Mouse (Mus musculus): Measurements from ENCODE around the gene Myl6. TPM values are rescaled to one million over a fixed set of nuclear protein-coding genes. Genes with fewer than 3 reads are reported as not detected.

Myl6 gene
- polyA plus RNA-seq (2015; fragmentation: Illumina TruSeq; extraction: RNeasy Lipid Tissue Mini Kit (QIAGEN cat#74804); ENCODE audit: insufficient read depth, low read depth, low replicate concordance): 403 TPM

DNA sequence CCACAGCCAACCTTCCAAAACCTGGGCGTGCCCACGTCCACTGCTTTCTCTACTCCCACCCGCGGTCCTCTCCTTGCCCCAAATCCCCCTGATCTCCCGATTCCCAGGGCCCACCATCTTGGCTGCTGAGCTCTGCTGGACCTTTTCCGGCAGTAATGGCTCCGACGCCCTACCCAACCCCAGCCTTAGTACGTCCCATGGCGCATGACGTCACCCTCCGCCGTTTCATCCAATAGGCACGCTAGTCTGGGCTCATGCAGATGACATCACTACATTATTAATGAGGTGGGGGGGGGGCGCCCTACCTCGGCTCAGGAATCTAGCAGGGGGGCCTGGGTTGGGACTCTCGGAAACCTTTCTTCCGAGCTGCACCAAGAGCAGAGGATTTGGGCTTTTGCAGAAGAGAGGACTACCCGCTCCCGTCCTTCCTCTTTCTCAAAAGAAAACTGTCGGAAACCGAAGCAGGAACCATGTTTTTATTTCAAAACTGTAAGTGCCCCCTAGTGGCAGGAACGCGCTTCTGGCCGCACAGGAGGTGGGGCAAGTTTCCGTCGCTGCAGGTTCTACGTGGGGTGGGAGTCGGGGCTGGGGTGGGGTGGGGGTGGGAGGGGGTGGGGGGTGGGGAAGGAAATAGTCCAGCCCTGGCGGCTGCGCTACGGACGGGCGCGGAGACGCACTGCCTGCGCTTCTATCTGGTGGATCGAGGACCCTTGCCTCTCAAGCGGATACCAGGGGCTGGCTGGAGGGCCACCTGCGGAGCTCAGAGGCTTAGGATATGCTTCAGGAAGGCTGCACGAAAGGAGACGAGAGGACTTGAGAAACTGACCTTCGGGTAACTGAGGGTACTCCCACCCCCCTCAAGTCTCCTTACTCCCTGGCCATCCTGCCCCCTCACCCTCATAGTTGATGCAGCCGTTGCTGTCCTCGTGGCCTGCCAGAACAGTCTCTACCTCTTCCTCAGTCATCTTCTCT, at the start of gene Myl6:
TSS of gene Myl6 (minus strand) at position 451 of the 972 bp plus-strand sequence.

DNA sequence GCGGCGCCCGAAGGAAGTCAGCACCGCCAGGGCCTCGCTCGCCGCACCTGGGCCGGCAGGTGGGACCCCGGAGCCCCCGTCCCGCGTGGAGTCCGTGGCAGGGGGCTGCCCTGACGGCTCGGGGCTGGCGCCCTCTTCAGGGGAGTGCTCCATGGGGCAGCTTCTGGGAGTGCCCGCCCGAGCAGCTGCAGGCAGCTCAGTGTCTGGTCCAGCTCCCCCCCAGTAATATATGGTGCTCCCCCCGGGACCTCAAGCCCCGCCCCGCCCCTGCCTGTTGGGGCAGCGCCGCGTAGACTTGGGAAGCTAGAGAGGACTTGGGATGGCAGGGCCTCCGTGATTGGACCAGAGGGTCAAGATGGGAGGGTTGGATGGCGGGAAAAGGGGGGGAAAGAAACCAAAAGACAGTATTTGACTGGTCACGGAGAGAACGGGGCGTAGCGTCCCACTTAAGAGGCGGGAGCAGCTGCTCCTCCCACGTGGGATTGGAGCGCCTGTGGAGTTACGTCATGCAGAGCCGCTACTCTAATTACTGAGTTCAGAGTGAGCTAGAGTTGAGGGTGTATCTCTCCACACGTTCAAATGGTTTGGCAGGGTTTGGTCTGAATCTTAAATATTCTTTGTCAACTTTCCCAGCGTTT, 31.8 kb upstream of the Myl6 start, which contains the start of gene Esyt1:
TSS of gene Esyt1 (minus strand) at position 201 of the 638 bp plus-strand sequence.

DNA sequence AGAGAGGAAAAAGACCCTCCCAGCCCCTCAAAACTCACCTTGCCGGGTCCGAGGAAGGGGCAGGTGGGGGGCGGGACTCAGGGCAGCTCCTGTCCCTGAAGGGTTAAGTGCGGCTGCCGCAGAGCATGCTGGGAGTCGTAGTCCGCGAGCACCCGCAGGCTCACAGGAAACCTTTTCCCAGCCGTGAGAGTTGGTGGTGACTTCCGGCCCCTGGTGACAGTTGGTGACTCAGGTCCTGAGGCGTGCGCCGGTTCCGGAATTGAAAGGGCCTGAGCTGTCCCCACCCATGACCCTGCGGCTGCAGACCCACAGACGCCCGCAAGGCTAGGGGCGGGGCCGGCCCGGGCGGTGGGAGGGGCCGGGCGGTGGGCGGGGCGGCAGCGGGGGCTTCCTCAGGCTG, 4.6 kb upstream of the Myl6 start, which contains the start of gene Myl6b:
TSS of gene Myl6b (minus strand) at position 96 of the 400 bp plus-strand sequence.

DNA sequence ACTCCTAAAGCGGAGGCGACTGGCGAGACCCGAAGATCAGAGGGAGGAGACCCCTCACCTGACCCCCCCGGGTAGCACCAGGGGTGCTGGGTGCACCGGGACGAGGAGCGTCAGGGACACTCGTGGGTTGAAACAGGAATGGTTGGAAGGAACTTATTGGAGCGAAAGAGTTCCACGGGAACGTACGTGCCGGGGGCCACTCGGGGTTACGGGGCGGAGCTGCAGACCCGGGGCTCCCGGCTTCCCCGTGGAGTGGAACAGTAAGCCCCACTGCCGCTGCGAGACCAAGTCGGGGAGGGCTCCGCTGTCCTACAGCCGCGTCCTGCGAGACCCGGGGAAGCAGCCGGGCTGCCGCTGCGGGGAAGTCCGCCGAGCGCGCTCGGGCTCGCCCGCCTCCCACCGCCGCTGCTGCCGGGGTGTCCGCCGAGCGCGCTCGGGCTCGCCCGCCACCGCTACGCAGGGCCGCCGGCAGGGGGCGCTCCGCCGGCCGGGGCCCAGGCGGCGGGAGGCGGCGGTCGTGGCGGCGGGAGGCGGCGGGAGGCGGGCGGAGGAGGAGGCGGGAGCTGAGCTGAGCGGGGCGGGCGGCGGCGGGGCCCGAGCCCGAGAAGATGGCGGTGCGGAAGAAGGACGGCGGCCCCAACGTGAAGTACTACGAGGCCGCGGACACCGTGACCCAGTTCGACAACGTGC, 35.1 kb downstream of the Myl6 start, which contains the start of gene Smarcc2:
TSS of gene Smarcc2 (plus strand) at position 530 of the 690 bp plus-strand sequence.

Other genes with a start within 250 kb of the Myl6 start
- not detected for gene Apon, start 240.0 kb downstream of the Myl6 start, polyA plus RNA-seq (2015; fragmentation: Illumina TruSeq; extraction: RNeasy Lipid Tissue Mini Kit (QIAGEN cat#74804); ENCODE audit: insufficient read depth, low read depth, low replicate concordance)
- not detected for gene Apof, start 225.5 kb downstream of the Myl6 start, polyA plus RNA-seq (2015; fragmentation: Illumina TruSeq; extraction: RNeasy Lipid Tissue Mini Kit (QIAGEN cat#74804); ENCODE audit: insufficient read depth, low read depth, low replicate concordance)
- gene Stat2, start 223.6 kb downstream of the Myl6 start, polyA plus RNA-seq (2015; fragmentation: Illumina TruSeq; extraction: RNeasy Lipid Tissue Mini Kit (QIAGEN cat#74804); ENCODE audit: insufficient read depth, low read depth, low replicate concordance): 12.1 TPM
- not detected for gene Il23a, start 195.4 kb downstream of the Myl6 start, polyA plus RNA-seq (2015; fragmentation: Illumina TruSeq; extraction: RNeasy Lipid Tissue Mini Kit (QIAGEN cat#74804); ENCODE audit: insufficient read depth, low read depth, low replicate concordance)
- gene Pan2, start 190.8 kb downstream of the Myl6 start, polyA plus RNA-seq (2015; fragmentation: Illumina TruSeq; extraction: RNeasy Lipid Tissue Mini Kit (QIAGEN cat#74804); ENCODE audit: insufficient read depth, low read depth, low replicate concordance): 14.3 TPM
- 55.2 TPM for gene Cnpy2, start 171.7 kb downstream of the Myl6 start, polyA plus RNA-seq (2015; fragmentation: Illumina TruSeq; extraction: RNeasy Lipid Tissue Mini Kit (QIAGEN cat#74804); ENCODE audit: insufficient read depth, low read depth, low replicate concordance)
- 18.2 TPM for gene Cs, start 156.4 kb downstream of the Myl6 start, polyA plus RNA-seq (2015; fragmentation: Illumina TruSeq; extraction: RNeasy Lipid Tissue Mini Kit (QIAGEN cat#74804); ENCODE audit: insufficient read depth, low read depth, low replicate concordance)
- gene Coq10a, start 125.1 kb downstream of the Myl6 start, polyA plus RNA-seq (2015; fragmentation: Illumina TruSeq; extraction: RNeasy Lipid Tissue Mini Kit (QIAGEN cat#74804); ENCODE audit: insufficient read depth, low read depth, low replicate concordance): 21.3 TPM
- 5.5 TPM for gene Ankrd52, start 117.0 kb downstream of the Myl6 start, polyA plus RNA-seq (2015; fragmentation: Illumina TruSeq; extraction: RNeasy Lipid Tissue Mini Kit (QIAGEN cat#74804); ENCODE audit: insufficient read depth, low read depth, low replicate concordance)
- gene Slc39a5, start 92.9 kb downstream of the Myl6 start, polyA plus RNA-seq (2015; fragmentation: Illumina TruSeq; extraction: RNeasy Lipid Tissue Mini Kit (QIAGEN cat#74804); ENCODE audit: insufficient read depth, low read depth, low replicate concordance): 127 TPM
- gene Nabp2, start 82.7 kb downstream of the Myl6 start, polyA plus RNA-seq (2015; fragmentation: Illumina TruSeq; extraction: RNeasy Lipid Tissue Mini Kit (QIAGEN cat#74804); ENCODE audit: insufficient read depth, low read depth, low replicate concordance): 17.0 TPM
- gene Rnf41, start 82.5 kb downstream of the Myl6 start, polyA plus RNA-seq (2015; fragmentation: Illumina TruSeq; extraction: RNeasy Lipid Tissue Mini Kit (QIAGEN cat#74804); ENCODE audit: insufficient read depth, low read depth, low replicate concordance): 6.6 TPM
- 24.6 TPM for gene Smarcc2, start 34.9 kb downstream of the Myl6 start, polyA plus RNA-seq (2015; fragmentation: Illumina TruSeq; extraction: RNeasy Lipid Tissue Mini Kit (QIAGEN cat#74804); ENCODE audit: insufficient read depth, low read depth, low replicate concordance)
- gene Myl6b, start 4.5 kb upstream of the Myl6 start, polyA plus RNA-seq (2015; fragmentation: Illumina TruSeq; extraction: RNeasy Lipid Tissue Mini Kit (QIAGEN cat#74804); ENCODE audit: insufficient read depth, low read depth, low replicate concordance): not detected
- gene Esyt1, start 31.7 kb upstream of the Myl6 start, polyA plus RNA-seq (2015; fragmentation: Illumina TruSeq; extraction: RNeasy Lipid Tissue Mini Kit (QIAGEN cat#74804); ENCODE audit: insufficient read depth, low read depth, low replicate concordance): 15.7 TPM
- gene Zc3h10, start 53.6 kb upstream of the Myl6 start, polyA plus RNA-seq (2015; fragmentation: Illumina TruSeq; extraction: RNeasy Lipid Tissue Mini Kit (QIAGEN cat#74804); ENCODE audit: insufficient read depth, low read depth, low replicate concordance): 2.5 TPM
- 2,737 TPM for gene Rpl41, start 55.2 kb upstream of the Myl6 start, polyA plus RNA-seq (2015; fragmentation: Illumina TruSeq; extraction: RNeasy Lipid Tissue Mini Kit (QIAGEN cat#74804); ENCODE audit: insufficient read depth, low read depth, low replicate concordance)
- 20.2 TPM for gene Pa2g4, start 71.8 kb upstream of the Myl6 start, polyA plus RNA-seq (2015; fragmentation: Illumina TruSeq; extraction: RNeasy Lipid Tissue Mini Kit (QIAGEN cat#74804); ENCODE audit: insufficient read depth, low read depth, low replicate concordance)
- gene Erbb3, start 95.5 kb upstream of the Myl6 start, polyA plus RNA-seq (2015; fragmentation: Illumina TruSeq; extraction: RNeasy Lipid Tissue Mini Kit (QIAGEN cat#74804); ENCODE audit: insufficient read depth, low read depth, low replicate concordance): 2.9 TPM
- gene Rps26, start 132.6 kb upstream of the Myl6 start, polyA plus RNA-seq (2015; fragmentation: Illumina TruSeq; extraction: RNeasy Lipid Tissue Mini Kit (QIAGEN cat#74804); ENCODE audit: insufficient read depth, low read depth, low replicate concordance): 365 TPM
- gene Ikzf4, start 151.8 kb upstream of the Myl6 start, polyA plus RNA-seq (2015; fragmentation: Illumina TruSeq; extraction: RNeasy Lipid Tissue Mini Kit (QIAGEN cat#74804); ENCODE audit: insufficient read depth, low read depth, low replicate concordance): 0.70 TPM
- 3.5 TPM for gene Suox, start 179.9 kb upstream of the Myl6 start, polyA plus RNA-seq (2015; fragmentation: Illumina TruSeq; extraction: RNeasy Lipid Tissue Mini Kit (QIAGEN cat#74804); ENCODE audit: insufficient read depth, low read depth, low replicate concordance)
- 15.3 TPM for gene Rab5b, start 202.1 kb upstream of the Myl6 start, polyA plus RNA-seq (2015; fragmentation: Illumina TruSeq; extraction: RNeasy Lipid Tissue Mini Kit (QIAGEN cat#74804); ENCODE audit: insufficient read depth, low read depth, low replicate concordance)
- not detected for gene Pmel, start 210.1 kb upstream of the Myl6 start, polyA plus RNA-seq (2015; fragmentation: Illumina TruSeq; extraction: RNeasy Lipid Tissue Mini Kit (QIAGEN cat#74804); ENCODE audit: insufficient read depth, low read depth, low replicate concordance)
- 6.2 TPM for gene Cdk2, start 210.9 kb upstream of the Myl6 start, polyA plus RNA-seq (2015; fragmentation: Illumina TruSeq; extraction: RNeasy Lipid Tissue Mini Kit (QIAGEN cat#74804); ENCODE audit: insufficient read depth, low read depth, low replicate concordance)